Mouse (Mus musculus): Measurements from ENCODE around the gene Amn.

Gene Amn

GRCm38 (mm10) chr12:111267673-111268325 is 3.1 kb upstream of the Amn start:
- no peak for DNase-seq

- DNase-seq, result no peak
Measured at GRCm38 (mm10) chr12:111271406-111271805, 511 bp downstream of the Amn start.

GRCm38 (mm10) chr12:111271966-111272365 is 1.1 kb downstream of the Amn start:
- DNase-seq, result no peak

GRCm38 (mm10) chr12:111272420-111272819 is 1.5 kb downstream of the Amn start:
- DNase-seq, result peak; percentile 83

GRCm38 (mm10) chr12:111274006-111274405 is 3.1 kb downstream of the Amn start:
- no peak for DNase-seq

- DNase-seq, result peak; percentile 28
Measured at GRCm38 (mm10) chr12:111274447-111275149, 3.7 kb downstream of the Amn start.

GRCm38 (mm10) chr12:111275150-111275841 is 4.4 kb downstream of the Amn start:
- DNase-seq, result no peak

- DNase-seq, result no peak
Measured at GRCm38 (mm10) chr12:111276371-111276770, 5.5 kb downstream of the Amn start.

- no peak for DNase-seq
Measured at GRCm38 (mm10) chr12:111283573-111283972, 12.7 kb downstream of the Amn start.

- no peak for DNase-seq
Measured at GRCm38 (mm10) chr12:111284532-111284931, 13.6 kb downstream of the Amn start.

- peak; percentile 66 for DNase-seq
Measured at GRCm38 (mm10) chr12:111293025-111293424, 22.1 kb downstream of the Amn start.

- DNase-seq, result no peak
Measured at GRCm38 (mm10) chr12:111301322-111302017, 30.6 kb downstream of the Amn start.

GRCm38 (mm10) chr12:111302018-111302345 is 31.1 kb downstream of the Amn start:
- no peak for DNase-seq

- no peak for DNase-seq
Measured at GRCm38 (mm10) chr12:111303702-111304337, 32.9 kb downstream of the Amn start.

- no peak for DNase-seq
Measured at GRCm38 (mm10) chr12:111306821-111307220, 35.9 kb downstream of the Amn start.

GRCm38 (mm10) chr12:111309256-111309655 is 38.4 kb downstream of the Amn start:
- DNase-seq, result no peak

- DNase-seq, result no peak
Measured at GRCm38 (mm10) chr12:111309931-111310330, 39.0 kb downstream of the Amn start.

- DNase-seq, result no peak
Measured at GRCm38 (mm10) chr12:111311775-111312174, 40.9 kb downstream of the Amn start.

- DNase-seq, result no peak
Measured at GRCm38 (mm10) chr12:111314273-111314672, 43.4 kb downstream of the Amn start.

- no peak for DNase-seq
Measured at GRCm38 (mm10) chr12:111317694-111318093, 46.8 kb downstream of the Amn start.

- DNase-seq, result no peak
Measured at GRCm38 (mm10) chr12:111320549-111320948, 49.7 kb downstream of the Amn start.

- no peak for DNase-seq
Measured at GRCm38 (mm10) chr12:111321832-111322231, 50.9 kb downstream of the Amn start.

GRCm38 (mm10) chr12:111323423-111323822 is 52.5 kb downstream of the Amn start:
- no peak for DNase-seq

All from cerebellum, adult 11-12 months (tissue).